Mouse (Mus musculus) kidney, embryonic 15.5 days (tissue): ENCODE measurements around the gene Metap1d. TPM values are rescaled to one million over a fixed set of nuclear protein-coding genes. Genes with fewer than 3 reads are reported as not detected.

ENCODE experiments used
- ATAC-seq: fragments of 200-750 bp; cut with Nextera tagmentation; replicated peaks from 2 replicates; pipeline ENCODE4 v1.8.0; 2017; ENCODE audit warnings: moderate TSS enrichment; ENCODE audit not compliant: low FRiP score
- H3K27ac ChIP-seq: fragments of 300-500 bp; sonication (generic); 2 replicates; pipeline ENCODE4 v1.5.1; 2015; ENCODE audit warnings: mild to moderate bottlenecking, inconsistent platforms
- H3K27me3 ChIP-seq: fragments of 300-500 bp; sonication (generic); 2 replicates; pipeline ENCODE4 v1.6.1; 2015; ENCODE audit warnings: inconsistent platforms
- H3K36me3 ChIP-seq: fragments of 300-500 bp; sonication (generic); 2 replicates; pipeline ENCODE4 v1.6.1; 2015; ENCODE audit warnings: inconsistent platforms
- H3K4me1 ChIP-seq: fragments of 300-500 bp; sonication (generic); 2 replicates; pipeline ENCODE4 v1.6.1; 2015; ENCODE audit warnings: inconsistent platforms
- H3K4me2 ChIP-seq: fragments of 300-500 bp; sonication (generic); 2 replicates; pipeline ENCODE4 v1.6.1; 2015; ENCODE audit warnings: moderate library complexity, mild to moderate bottlenecking, inconsistent platforms
- H3K4me3 ChIP-seq: fragments of 300-500 bp; sonication (generic); replicated peaks from 2 replicates; pipeline ENCODE4 v1.5.1; 2015; ENCODE audit warnings: mild to moderate bottlenecking, inconsistent platforms
- H3K9ac ChIP-seq: fragments of 300-500 bp; sonication (generic); 2 replicates; pipeline ENCODE4 v1.6.1; 2015; ENCODE audit warnings: mild to moderate bottlenecking, inconsistent platforms
- H3K9me3 ChIP-seq: fragments of 300-500 bp; sonication (generic); replicated peaks from 2 replicates; pipeline ENCODE4 v1.6.1; 2016; ENCODE audit warnings: inconsistent platforms
- WGBS: fragments of 180-500 bp; shearing (Covaris S2); methylation state at CpG from one replicate; pipeline ENCODE4 v1.1.7; 2015; ENCODE audit warnings: mixed read lengths; 5-methylcytosine and 5-hydroxymethylcytosine counted together
- polyA plus RNA-seq: library from polyadenylated mRNA; unstranded; fragments of >200 nt; fragmentation: Nextera tagmentation; extraction: Ambion mirVana; gene quantifications from 2 replicates; pipeline ENCODE4 v1.2.1, GENCODE M21; 2015

Gene Metap1d
- polyA plus RNA-seq, 1 experiment from 2014 or later, result 39.5 TPM

DNA sequence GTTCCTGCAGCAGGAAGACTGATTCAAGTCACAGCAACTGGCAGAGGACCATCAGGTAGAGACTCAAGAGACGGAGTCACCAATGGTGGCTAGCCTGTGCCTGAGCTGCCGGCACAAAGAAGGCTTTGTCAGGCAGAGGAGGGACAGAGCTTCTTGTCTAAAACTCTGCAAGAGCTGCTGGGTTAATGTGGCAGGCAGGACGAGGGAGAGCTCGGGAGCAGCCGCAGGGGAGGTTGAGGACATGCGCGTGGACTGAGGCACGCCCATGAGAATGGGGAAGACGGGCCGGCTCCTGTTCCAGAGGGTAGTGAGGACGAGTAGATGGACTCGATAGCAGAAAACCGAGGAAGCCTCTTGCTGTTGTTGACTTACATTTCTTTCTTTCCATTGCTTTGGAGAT lies 5.5 kb downstream of the Metap1d start:
- no peak for ATAC-seq
- no peaks in the 10 kb centered on the region for H3K27me3 ChIP-seq
- H3K36me3 ChIP-seq, result no peaks in the 10 kb centered on the region
- no peak overlapping the region for H3K4me3 ChIP-seq
- H3K9me3 ChIP-seq, result no peaks in the 10 kb centered on the region
- H3K4me2 ChIP-seq, result no peak overlapping the region
- 73% methylated on average over 13 of the region's 13 CpGs for WGBS
- no peak overlapping the region for H3K27ac ChIP-seq
- no peak overlapping the region for H3K9ac ChIP-seq
- H3K4me1 ChIP-seq, result no peaks in the 10 kb centered on the region; the same call in 1 of the 2 replicates

DNA sequence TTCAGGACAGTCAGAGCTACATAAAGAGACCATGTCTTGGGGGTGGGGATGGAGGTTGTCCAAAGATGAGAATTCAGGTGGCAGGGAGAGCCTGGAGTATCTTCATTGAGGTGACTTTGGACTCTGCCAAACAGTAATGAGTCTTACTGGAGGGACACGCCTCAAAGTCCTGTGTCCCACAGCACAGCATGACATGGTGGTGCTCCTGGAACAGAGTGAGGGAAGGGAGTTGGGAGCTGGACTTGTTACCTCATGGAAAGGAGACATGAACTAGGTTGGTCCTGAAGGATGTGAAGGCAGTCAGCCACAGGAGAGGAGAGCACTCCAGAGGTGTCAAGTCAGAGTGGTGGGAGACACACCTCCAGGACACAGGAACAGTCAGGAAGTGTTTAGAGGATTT lies 6.6 kb downstream of the Metap1d start:
- Histone ChIP-seq H3K4me1 (no peaks in the 10 kb centered on the region), H3K9ac (no peak overlapping the region), H3K36me3 (no peaks in the 10 kb centered on the region), H3K9me3 (no peaks in the 10 kb centered on the region), H3K4me2 (no peak overlapping the region), H3K27ac (no peak overlapping the region), H3K27me3 (no peaks in the 10 kb centered on the region), H3K4me3 (no peak overlapping the region)
- ATAC-seq, result no peak
- 88% methylated on average over 1 of the region's 1 CpGs for WGBS

DNA sequence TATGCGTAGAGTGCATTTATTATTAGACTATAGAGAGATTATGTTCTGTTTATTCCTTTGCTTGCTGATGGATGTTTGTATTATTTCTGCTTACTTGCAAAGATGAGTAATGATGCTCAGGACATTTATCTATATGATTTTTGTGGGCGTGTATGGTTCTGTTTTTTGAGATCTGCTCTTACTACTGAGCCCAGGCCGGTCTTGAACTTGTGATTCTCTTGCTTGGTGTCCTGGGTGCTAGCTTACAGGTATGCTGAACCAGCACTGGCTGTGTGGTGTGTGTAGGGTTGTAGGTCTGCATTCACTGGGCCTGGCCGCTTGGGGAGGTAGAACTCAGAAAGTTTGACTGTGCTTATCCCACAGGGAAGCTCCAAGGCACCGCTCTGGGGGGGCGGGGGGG lies 8.1 kb downstream of the Metap1d start:
- Histone ChIP-seq H3K27ac (no peak overlapping the region), H3K9me3 (no peaks in the 10 kb centered on the region), H3K27me3 (no peaks in the 10 kb centered on the region), H3K4me2 (no peak overlapping the region), H3K9ac (no peak overlapping the region), H3K36me3 (no peaks in the 10 kb centered on the region), H3K4me1 (peaks cover 3% of the 10 kb centered on the region; the same call in 1 of the 2 replicates), H3K4me3 (no peak overlapping the region)
- ATAC-seq, result no peak
- WGBS, result 75% methylated on average over 6 of the region's 6 CpGs

DNA sequence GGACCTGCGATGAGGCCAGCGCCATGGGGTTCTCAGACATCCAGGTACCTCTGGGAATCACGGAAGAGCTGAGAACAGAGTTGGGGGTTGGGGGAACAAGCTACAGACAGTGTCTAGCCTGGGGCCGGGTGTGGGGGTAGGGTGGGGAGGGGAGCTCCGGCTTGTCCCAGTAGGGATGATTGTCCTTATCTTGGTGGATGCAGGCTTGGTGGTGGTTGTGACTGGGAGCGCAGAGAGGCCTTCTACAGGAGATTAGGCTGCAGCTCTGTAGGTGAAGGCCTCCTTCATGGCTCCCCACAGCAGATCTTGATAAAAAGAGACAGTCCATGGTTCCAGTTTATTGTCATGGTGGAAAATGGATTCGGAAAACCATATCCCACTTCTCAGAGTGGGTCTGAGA lies 8.5 kb downstream of the Metap1d start:
- peak; percentile 80 for ATAC-seq
- Histone ChIP-seq H3K9ac (no peak overlapping the region), H3K4me1 (peaks cover 5% of the 10 kb centered on the region), H3K36me3 (no peaks in the 10 kb centered on the region), H3K9me3 (no peaks in the 10 kb centered on the region), H3K27me3 (no peaks in the 10 kb centered on the region), H3K27ac (no peak overlapping the region), H3K4me3 (no peak overlapping the region), H3K4me2 (no peak overlapping the region)
- 72% methylated on average over 7 of the region's 7 CpGs for WGBS

DNA sequence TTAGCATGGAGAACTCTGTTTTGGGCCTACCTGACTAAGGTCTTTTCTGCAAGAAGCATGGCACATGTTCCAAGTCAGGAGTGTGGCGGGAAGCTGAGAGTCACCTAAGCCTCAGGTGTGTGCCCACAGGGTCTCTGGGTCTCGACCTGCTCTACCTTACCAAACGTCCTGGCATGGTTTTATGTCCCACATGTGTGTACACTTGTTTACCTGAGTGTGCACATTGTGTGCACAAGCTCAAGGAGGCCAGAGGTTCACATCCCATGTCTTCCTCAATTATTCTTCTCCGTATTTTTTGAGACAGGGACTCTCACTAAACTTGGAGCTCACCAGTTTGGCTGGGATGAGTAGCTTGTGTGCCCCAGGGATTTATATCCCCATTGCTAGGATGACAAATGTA lies 9.0 kb downstream of the Metap1d start:
- H3K4me2 ChIP-seq, result no peak overlapping the region
- H3K27me3 ChIP-seq, result no peaks in the 10 kb centered on the region
- H3K36me3 ChIP-seq, result no peaks in the 10 kb centered on the region
- H3K4me1 ChIP-seq, result peaks cover 10% of the 10 kb centered on the region
- H3K9me3 ChIP-seq, result no peaks in the 10 kb centered on the region
- H3K27ac ChIP-seq, result no peak overlapping the region
- 87% methylated on average over 4 of the region's 4 CpGs for WGBS
- H3K9ac ChIP-seq, result no peak overlapping the region
- H3K4me3 ChIP-seq, result no peak overlapping the region
- ATAC-seq, result no peak

- ATAC-seq, result no peak
- H3K9me3 ChIP-seq, result no peaks in the 10 kb centered on the region
- H3K36me3 ChIP-seq, result no peaks in the 10 kb centered on the region
- H3K27ac ChIP-seq, result no peak overlapping the region
- no peak overlapping the region for H3K4me2 ChIP-seq
- peaks cover 13% of the 10 kb centered on the region for H3K4me1 ChIP-seq
- H3K9ac ChIP-seq, result no peak overlapping the region
- no peak overlapping the region for H3K4me3 ChIP-seq
- H3K27me3 ChIP-seq, result no peaks in the 10 kb centered on the region
- 77% methylated on average over 3 of the region's 3 CpGs for WGBS
Measured at GRCm38 (mm10) chr2:71462553-71462952, 9.5 kb downstream of the Metap1d start.

GRCm38 (mm10) chr2:71466103-71466502 lies 13.0 kb downstream of the Metap1d start:
- H3K27ac ChIP-seq, result no peak overlapping the region
- peak; percentile 52; the same call in 1 of the 2 replicates for ATAC-seq
- H3K36me3 ChIP-seq, result no peaks in the 10 kb centered on the region
- H3K27me3 ChIP-seq, result no peaks in the 10 kb centered on the region
- H3K4me1 ChIP-seq, result peaks cover 13% of the 10 kb centered on the region
- H3K9me3 ChIP-seq, result no peaks in the 10 kb centered on the region
- H3K4me3 ChIP-seq, result no peak overlapping the region
- no peak overlapping the region for H3K9ac ChIP-seq
- H3K4me2 ChIP-seq, result no peak overlapping the region
- 18% methylated on average over 5 of the region's 6 CpGs for WGBS

DNA sequence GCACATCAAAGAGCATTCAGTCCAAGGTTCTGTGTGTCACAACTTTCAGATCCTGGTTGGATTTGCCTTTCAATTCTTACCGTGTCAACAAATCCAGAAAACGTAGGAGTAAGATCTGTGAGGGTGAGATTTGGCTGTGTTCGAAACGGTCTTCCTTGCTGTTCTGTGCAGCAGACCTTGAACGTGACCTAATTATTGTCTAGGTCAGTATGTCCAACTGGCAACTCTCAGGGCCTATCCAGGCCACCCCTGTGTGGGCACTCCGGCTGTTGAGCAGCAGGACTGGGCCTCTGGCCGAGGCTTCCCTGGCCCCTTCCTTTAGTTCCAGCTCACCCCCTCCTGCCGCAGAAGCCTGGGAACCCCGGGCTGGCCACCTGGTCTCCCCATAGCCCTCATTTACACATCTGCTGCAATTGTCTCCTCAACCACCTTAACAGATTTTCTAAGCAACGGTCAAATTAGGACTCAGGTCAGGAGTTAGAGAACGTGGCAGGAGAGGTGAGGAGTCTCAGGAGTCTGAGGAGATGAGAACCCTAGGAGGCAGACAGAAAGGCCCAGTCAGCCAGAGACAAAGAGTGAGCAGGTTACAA lies 13.9 kb downstream of the Metap1d start:
- Histone ChIP-seq H3K27ac (no peak overlapping the region), H3K9ac (no peak overlapping the region), H3K4me1 (peaks cover 13% of the 10 kb centered on the region), H3K4me3 (no peak overlapping the region), H3K4me2 (no peak overlapping the region), H3K9me3 (no peaks in the 10 kb centered on the region), H3K36me3 (no peaks in the 10 kb centered on the region), H3K27me3 (no peaks in the 10 kb centered on the region)
- WGBS, result 36% methylated on average over 11 of the region's 11 CpGs
- ATAC-seq, result no peak

DNA sequence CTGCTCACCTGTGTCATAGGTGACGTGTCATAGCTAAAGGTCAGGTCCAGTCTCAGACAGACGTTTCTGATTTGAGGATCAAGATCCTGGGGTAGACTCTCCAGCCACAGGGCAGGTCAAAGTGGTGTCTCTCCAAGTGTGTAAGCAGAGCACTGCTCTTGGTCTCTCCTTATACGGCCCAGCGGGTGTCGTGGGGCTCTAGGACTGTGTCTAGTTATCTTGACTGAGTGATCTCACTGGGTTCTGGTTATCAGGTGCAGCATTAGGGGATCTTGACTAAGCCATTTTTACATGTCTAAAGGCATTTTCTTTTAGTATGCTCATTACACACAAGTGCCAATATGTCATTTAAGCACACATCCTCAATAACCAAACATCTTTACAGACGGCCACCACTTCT lies 18.0 kb downstream of the Metap1d start:
- ATAC-seq, result no peak
- no peaks in the 10 kb centered on the region for H3K9me3 ChIP-seq
- peaks cover 27% of the 10 kb centered on the region for H3K4me1 ChIP-seq
- no peak overlapping the region for H3K4me2 ChIP-seq
- no peak overlapping the region for H3K9ac ChIP-seq
- H3K27me3 ChIP-seq, result no peaks in the 10 kb centered on the region
- H3K4me3 ChIP-seq, result no peak overlapping the region
- H3K27ac ChIP-seq, result no peak overlapping the region
- WGBS, result 86% methylated on average over 6 of the region's 6 CpGs
- H3K36me3 ChIP-seq, result no peaks in the 10 kb centered on the region

DNA sequence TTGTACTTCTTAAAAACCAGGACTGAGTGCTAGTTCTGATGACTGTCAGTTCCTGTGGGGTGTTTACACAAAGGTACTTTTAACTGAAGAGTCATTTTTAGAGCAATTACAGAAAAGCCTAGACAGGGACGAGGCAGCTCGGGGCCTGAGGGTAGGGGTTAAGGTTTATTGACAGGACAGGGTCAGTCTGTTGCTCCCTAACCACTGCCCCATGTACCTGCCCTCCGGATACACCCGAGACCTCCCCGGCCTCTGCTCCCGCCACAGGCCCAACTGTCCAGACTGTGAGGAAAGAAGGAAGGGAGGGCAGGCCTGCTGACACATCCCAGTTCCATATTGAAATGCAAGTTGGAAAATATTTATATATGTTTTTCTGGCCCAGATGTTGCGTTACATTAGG lies 20.8 kb downstream of the Metap1d start:
- H3K27ac ChIP-seq, result no peak overlapping the region
- no peak overlapping the region for H3K4me3 ChIP-seq
- peaks cover 17% of the 10 kb centered on the region for H3K4me1 ChIP-seq
- H3K27me3 ChIP-seq, result no peaks in the 10 kb centered on the region
- no peaks in the 10 kb centered on the region for H3K36me3 ChIP-seq
- no peak overlapping the region for H3K9ac ChIP-seq
- H3K4me2 ChIP-seq, result no peak overlapping the region
- 36% methylated on average over 7 of the region's 7 CpGs for WGBS
- H3K9me3 ChIP-seq, result no peaks in the 10 kb centered on the region
- no peak for ATAC-seq

DNA sequence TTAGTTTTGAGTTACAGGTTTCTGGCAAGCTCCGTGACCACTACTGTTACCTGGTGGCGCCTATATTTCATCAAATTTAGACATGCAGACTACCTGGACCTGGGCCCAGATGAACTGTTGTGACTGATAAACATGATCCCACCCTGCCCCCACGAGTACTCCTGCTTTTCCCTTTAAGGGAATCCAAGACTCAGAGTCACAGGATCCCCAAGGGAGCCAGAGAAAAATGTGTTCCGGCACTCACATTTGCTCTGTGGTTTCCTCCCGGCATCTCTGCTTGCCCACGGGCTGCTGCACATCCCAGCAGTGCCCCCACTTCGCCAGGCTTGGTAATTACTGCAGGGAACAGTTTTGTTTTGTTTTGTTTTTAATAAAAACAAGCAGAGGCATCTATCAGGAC lies 21.3 kb downstream of the Metap1d start:
- H3K4me2 ChIP-seq, result no peak overlapping the region
- WGBS, result 24% methylated on average over 7 of the region's 7 CpGs
- no peaks in the 10 kb centered on the region for H3K27me3 ChIP-seq
- no peaks in the 10 kb centered on the region for H3K36me3 ChIP-seq
- peaks cover 17% of the 10 kb centered on the region for H3K4me1 ChIP-seq
- H3K9me3 ChIP-seq, result no peaks in the 10 kb centered on the region
- H3K4me3 ChIP-seq, result no peak overlapping the region
- no peak for ATAC-seq
- H3K27ac ChIP-seq, result no peak overlapping the region
- no peak overlapping the region for H3K9ac ChIP-seq

- peaks cover 23% of the 10 kb centered on the region for H3K4me1 ChIP-seq
- H3K4me2 ChIP-seq, result no peak overlapping the region
- no peak overlapping the region for H3K9ac ChIP-seq
- H3K4me3 ChIP-seq, result no peak overlapping the region
- no peak overlapping the region for H3K27ac ChIP-seq
- 69% methylated on average over 10 of the region's 10 CpGs for WGBS
- no peaks in the 10 kb centered on the region for H3K36me3 ChIP-seq
- ATAC-seq, result no peak
- no peaks in the 10 kb centered on the region for H3K9me3 ChIP-seq
- H3K27me3 ChIP-seq, result no peaks in the 10 kb centered on the region
Measured at GRCm38 (mm10) chr2:71475311-71475710, 22.2 kb downstream of the Metap1d start.

DNA sequence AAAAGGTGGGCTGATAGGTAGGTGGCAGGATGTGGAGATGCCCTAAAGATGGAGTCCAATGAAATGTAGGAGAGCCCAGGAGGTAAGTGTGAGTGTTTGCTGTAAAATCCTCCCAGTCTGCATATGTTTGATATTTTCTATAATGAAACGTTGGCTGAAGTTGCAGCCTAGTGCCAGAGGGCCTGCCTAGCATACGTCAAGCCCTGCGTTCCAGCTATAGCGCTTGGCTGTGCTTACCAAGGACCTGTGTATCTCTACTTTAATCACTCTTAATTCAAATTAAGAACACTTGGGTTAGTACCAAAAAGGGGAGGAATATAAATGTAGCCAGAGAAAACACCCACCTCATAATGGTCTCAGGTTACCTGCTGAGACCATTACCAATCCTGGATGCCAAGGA lies 22.7 kb downstream of the Metap1d start:
- Histone ChIP-seq H3K4me1 (peaks cover 23% of the 10 kb centered on the region), H3K27me3 (no peaks in the 10 kb centered on the region), H3K9ac (no peak overlapping the region), H3K4me2 (no peak overlapping the region), H3K36me3 (no peaks in the 10 kb centered on the region), H3K9me3 (no peaks in the 10 kb centered on the region), H3K4me3 (no peak overlapping the region), H3K27ac (no peak overlapping the region)
- 91% methylated on average over 4 of the region's 4 CpGs for WGBS
- no peak for ATAC-seq
